Mouse (Mus musculus) midbrain, embryonic 12.5 days (tissue): ENCODE data around the gene Bet1. TPM values are rescaled to one million over a fixed set of nuclear protein-coding genes. Genes with fewer than 3 reads are reported as not detected.

Source experiments
- polyA plus RNA-seq: library from polyadenylated mRNA; unstranded; fragments of >200 nt; fragmentation: Nextera tagmentation; extraction: Ambion mirVana; gene quantifications from 2 replicates; pipeline ENCODE4 v1.2.1, GENCODE M21; 2016

Gene Bet1
- polyA plus RNA-seq, 1 experiment from 2014 or later: 53.5 TPM

Other genes starting within 250 kb of the Bet1 start
- 0.20 and 0.46 TPM in 2 replicates for gene Tfpi2, start 98.1 kb downstream of the Bet1 start, polyA plus RNA-seq
- not detected in 2 replicates for gene Gngt1, start 93.2 kb downstream of the Bet1 start, polyA plus RNA-seq
- gene Gng11, start 83.1 kb downstream of the Bet1 start, polyA plus RNA-seq: 31.2 and 34.4 TPM in 2 replicates